Mouse (Mus musculus): ENCODE measurements around the gene Fgfr2. TPM values are rescaled to one million over a fixed set of nuclear protein-coding genes. Genes with fewer than 3 reads are reported as not detected.

The Fgfr2 gene
- polyA plus RNA-seq, 1 experiment from 2014 or later: 67.0 TPM

GRCm38 (mm10) chr7:131897282-131897681 lies 1225.9 kb downstream of the Fgfr2 start:
- no peaks in the 10 kb centered on the region for H3K4me1 ChIP-seq (replicated peaks)
- H3K27me3 ChIP-seq (replicated peaks): no peaks in the 10 kb centered on the region
- H3K4me2 ChIP-seq (replicated peaks): no peak overlapping the region
- no peak overlapping the region for H3K9ac ChIP-seq
- 13% methylated on average over 4 of the region's 4 CpGs for WGBS
- H3K9me3 ChIP-seq: no peaks in the 10 kb centered on the region
- H3K4me3 ChIP-seq (replicated peaks): no peak overlapping the region
- H3K36me3 ChIP-seq: no peaks in the 10 kb centered on the region
- no peak for ATAC-seq
- H3K27ac ChIP-seq: no peak overlapping the region

GRCm38 (mm10) chr7:131882824-131883223 lies 1240.3 kb downstream of the Fgfr2 start:
- WGBS: 68% methylated on average over 6 of the region's 6 CpGs
- no peak for ATAC-seq
- Histone ChIP-seq H3K27me3 (replicated peaks) (peaks cover 2% of the 10 kb centered on the region; the same call in 1 of the 2 replicates), H3K27ac (no peak overlapping the region), H3K4me1 (replicated peaks) (no peaks in the 10 kb centered on the region), H3K4me2 (replicated peaks) (no peak overlapping the region), H3K9me3 (no peaks in the 10 kb centered on the region), H3K36me3 (no peaks in the 10 kb centered on the region), H3K4me3 (replicated peaks) (no peak overlapping the region), H3K9ac (no peak overlapping the region)

- Histone ChIP-seq H3K27me3 (replicated peaks) (peaks cover 2% of the 10 kb centered on the region; the same call in 1 of the 2 replicates), H3K36me3 (no peaks in the 10 kb centered on the region), H3K4me3 (replicated peaks) (no peak overlapping the region), H3K9ac (no peak overlapping the region), H3K27ac (no peak overlapping the region), H3K4me1 (replicated peaks) (no peaks in the 10 kb centered on the region), H3K9me3 (no peaks in the 10 kb centered on the region), H3K4me2 (replicated peaks) (no peak overlapping the region)
- 64% methylated on average over 5 of the region's 5 CpGs for WGBS
- ATAC-seq: peak; percentile 51; the same call in 1 of the 2 replicates
Observed at GRCm38 (mm10) chr7:131881876-131882615, 1241.1 kb downstream of the Fgfr2 start.

GRCm38 (mm10) chr7:131880150-131880549 lies 1243.0 kb downstream of the Fgfr2 start:
- no peak for ATAC-seq
- WGBS: 63% methylated on average over 5 of the region's 5 CpGs

GRCm38 (mm10) chr7:131878846-131879245 lies 1244.3 kb downstream of the Fgfr2 start:
- Histone ChIP-seq H3K9ac (no peak overlapping the region), H3K27me3 (replicated peaks) (no peaks in the 10 kb centered on the region), H3K27ac (no peak overlapping the region), H3K36me3 (no peaks in the 10 kb centered on the region), H3K4me2 (replicated peaks) (no peak overlapping the region), H3K9me3 (no peaks in the 10 kb centered on the region), H3K4me3 (replicated peaks) (no peak overlapping the region), H3K4me1 (replicated peaks) (no peaks in the 10 kb centered on the region)
- ATAC-seq: no peak
- WGBS: 69% methylated on average over 8 of the region's 8 CpGs

More at GRCm38 (mm10) chr7:131880150-131880549, 1243.0 kb downstream of the Fgfr2 start:
- H3K4me1 ChIP-seq (replicated peaks): no peaks in the 10 kb centered on the region
- H3K4me3 ChIP-seq (replicated peaks): no peak overlapping the region
- H3K27me3 ChIP-seq (replicated peaks): no peaks in the 10 kb centered on the region
- H3K9ac ChIP-seq: no peak overlapping the region
- H3K36me3 ChIP-seq: no peaks in the 10 kb centered on the region
- H3K4me2 ChIP-seq (replicated peaks): no peak overlapping the region
- no peaks in the 10 kb centered on the region for H3K9me3 ChIP-seq
- no peak overlapping the region for H3K27ac ChIP-seq

GRCm38 (mm10) chr7:131861157-131861556 lies 1262.0 kb downstream of the Fgfr2 start:
- H3K9me3 ChIP-seq: no peaks in the 10 kb centered on the region
- ATAC-seq: no peak

GRCm38 (mm10) chr7:131855641-131856040 lies 1267.5 kb downstream of the Fgfr2 start:
- WGBS: 93% methylated on average over 2 of the region's 2 CpGs

More at GRCm38 (mm10) chr7:131861157-131861556, 1262.0 kb downstream of the Fgfr2 start:
- Histone ChIP-seq H3K27me3 (replicated peaks) (no peaks in the 10 kb centered on the region), H3K9ac (no peak overlapping the region), H3K36me3 (no peaks in the 10 kb centered on the region), H3K27ac (no peak overlapping the region), H3K4me1 (replicated peaks) (no peaks in the 10 kb centered on the region), H3K4me2 (replicated peaks) (no peak overlapping the region), H3K4me3 (replicated peaks) (no peak overlapping the region)

GRCm38 (mm10) chr7:131850579-131850978 lies 1272.6 kb downstream of the Fgfr2 start:
- no peak for ATAC-seq
- 31% methylated on average over 4 of the region's 4 CpGs for WGBS
- Histone ChIP-seq H3K4me1 (replicated peaks) (no peaks in the 10 kb centered on the region), H3K4me3 (replicated peaks) (no peak overlapping the region), H3K27ac (no peak overlapping the region), H3K9me3 (no peaks in the 10 kb centered on the region), H3K4me2 (replicated peaks) (no peak overlapping the region), H3K36me3 (no peaks in the 10 kb centered on the region), H3K27me3 (replicated peaks) (no peaks in the 10 kb centered on the region), H3K9ac (no peak overlapping the region)

More at GRCm38 (mm10) chr7:131855641-131856040, 1267.5 kb downstream of the Fgfr2 start:
- Histone ChIP-seq H3K4me2 (replicated peaks) (no peak overlapping the region), H3K4me1 (replicated peaks) (no peaks in the 10 kb centered on the region), H3K36me3 (no peaks in the 10 kb centered on the region), H3K27me3 (replicated peaks) (no peaks in the 10 kb centered on the region), H3K27ac (no peak overlapping the region), H3K9me3 (no peaks in the 10 kb centered on the region), H3K9ac (no peak overlapping the region), H3K4me3 (replicated peaks) (no peak overlapping the region)
- ATAC-seq: no peak

- H3K4me1 ChIP-seq (replicated peaks): no peaks in the 10 kb centered on the region
- no peaks in the 10 kb centered on the region for H3K9me3 ChIP-seq
- no peak overlapping the region for H3K4me3 ChIP-seq (replicated peaks)
- ATAC-seq: no peak
- H3K4me2 ChIP-seq (replicated peaks): no peak overlapping the region
- 47% methylated on average over 20 of the region's 20 CpGs for WGBS
- H3K27ac ChIP-seq: no peak overlapping the region
- no peak overlapping the region for H3K9ac ChIP-seq
- H3K36me3 ChIP-seq: no peaks in the 10 kb centered on the region
- no peaks in the 10 kb centered on the region for H3K27me3 ChIP-seq (replicated peaks)
Observed at GRCm38 (mm10) chr7:131846066-131846905, 1276.9 kb downstream of the Fgfr2 start.

GRCm38 (mm10) chr7:131830261-131830660 lies 1292.9 kb downstream of the Fgfr2 start:
- Histone ChIP-seq H3K9me3 (no peaks in the 10 kb centered on the region), H3K4me2 (replicated peaks) (no peak overlapping the region), H3K27me3 (replicated peaks) (no peaks in the 10 kb centered on the region), H3K4me1 (replicated peaks) (no peaks in the 10 kb centered on the region), H3K9ac (no peak overlapping the region), H3K4me3 (replicated peaks) (no peak overlapping the region), H3K27ac (no peak overlapping the region), H3K36me3 (no peaks in the 10 kb centered on the region)
- WGBS: 64% methylated on average over 1 of the region's 1 CpGs
- no peak for ATAC-seq

- H3K4me2 ChIP-seq (replicated peaks): no peak overlapping the region
- H3K27ac ChIP-seq: no peak overlapping the region
- no peaks in the 10 kb centered on the region for H3K9me3 ChIP-seq
- ATAC-seq: no peak
- no peak overlapping the region for H3K4me3 ChIP-seq (replicated peaks)
- no peaks in the 10 kb centered on the region for H3K36me3 ChIP-seq
- no peaks in the 10 kb centered on the region for H3K27me3 ChIP-seq (replicated peaks)
- WGBS: 85% methylated on average over 5 of the region's 5 CpGs
- no peaks in the 10 kb centered on the region for H3K4me1 ChIP-seq (replicated peaks)
- no peak overlapping the region for H3K9ac ChIP-seq
Observed at GRCm38 (mm10) chr7:131826811-131827210, 1296.3 kb downstream of the Fgfr2 start.

- no peak overlapping the region for H3K4me3 ChIP-seq (replicated peaks)
- H3K36me3 ChIP-seq: no peaks in the 10 kb centered on the region
- H3K4me2 ChIP-seq (replicated peaks): no peak overlapping the region
- H3K27ac ChIP-seq: no peak overlapping the region
- WGBS: 80% methylated on average over 6 of the region's 6 CpGs
- H3K9me3 ChIP-seq: no peaks in the 10 kb centered on the region
- H3K9ac ChIP-seq: no peak overlapping the region
- no peaks in the 10 kb centered on the region for H3K27me3 ChIP-seq (replicated peaks)
- no peaks in the 10 kb centered on the region for H3K4me1 ChIP-seq (replicated peaks)
- ATAC-seq: no peak
Observed at GRCm38 (mm10) chr7:131817976-131818375, 1305.2 kb downstream of the Fgfr2 start.
